Mouse (Mus musculus) bone marrow macrophage, adult 2 months (primary cell): ENCODE results near the gene Zc3h4.

Experiments used
- CTCF ChIP-seq: IDR thresholded peaks from 2 replicates; pipeline ENCODE4 v1.5.1; 2012; ENCODE audit warnings: low read depth, mild to moderate bottlenecking, low read length, moderate library complexity
- POLR2A ChIP-seq: IDR thresholded peaks from 2 replicates; pipeline ENCODE4 v1.6.1; 2012; ENCODE audit warnings: mild to moderate bottlenecking, low read depth, low read length, borderline replicate concordance

DNA sequence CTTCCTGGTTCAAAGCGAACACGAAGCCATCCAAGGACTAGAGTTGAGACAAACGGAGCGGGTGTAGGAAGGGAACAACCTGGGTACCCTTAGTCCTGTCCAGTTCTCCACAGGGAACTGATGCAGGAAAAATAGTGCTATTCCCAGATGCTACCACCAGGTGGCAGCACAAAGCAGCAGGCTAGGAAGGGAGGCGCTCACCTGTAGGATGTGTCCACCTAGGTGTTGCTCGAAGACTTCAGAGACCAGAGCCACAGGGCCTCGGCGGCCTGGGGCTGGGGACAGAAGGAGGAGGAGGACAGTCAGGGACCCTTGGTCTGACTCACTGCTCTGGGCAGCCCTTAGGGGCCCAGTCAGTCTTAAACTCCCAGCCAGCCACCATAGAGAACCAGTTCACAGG is 64.5 kb downstream of the Zc3h4 start:
- TF ChIP-seq CTCF (peak; percentile 97), POLR2A (no peak)
